In the genomic region with DNA sequence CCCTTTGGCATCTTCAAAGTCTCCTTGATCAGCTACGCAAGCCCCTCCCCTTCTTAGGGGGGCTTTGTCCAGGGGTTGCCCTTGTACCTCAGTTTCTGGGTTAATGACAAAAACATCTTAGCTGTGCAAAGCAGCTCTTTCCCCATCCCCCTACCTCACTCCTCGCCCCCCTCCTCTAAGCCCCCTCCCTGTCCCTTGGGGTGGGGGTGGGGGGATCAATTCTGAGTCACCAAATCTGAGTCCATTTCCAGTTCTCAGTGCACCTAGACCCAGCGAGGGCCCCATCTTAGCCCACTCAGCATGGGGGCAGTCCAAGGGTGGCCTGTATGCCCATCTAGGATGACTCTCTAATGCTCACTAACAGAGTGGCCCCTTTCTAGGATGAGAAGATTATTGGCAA, we compare ENCODE assay signal across 8 mouse cellular contexts. TPM values are rescaled to one million over a fixed set of nuclear protein-coding genes. Genes with fewer than 3 reads are reported as not detected.
DNase-seq lines count a peak whose midpoint lies in the region; ATAC-seq lines count a peak whose summit lies in the region.

No protein-coding gene starts in this region.

- ATAC-seq in kidney, embryonic 15.5 days (replicated peaks; ENCODE audit: low FRiP score): no peak
- ATAC-seq in embryonic facial prominence, embryonic 14.5 days (ENCODE audit: low read depth): no peak
- ATAC-seq in intestine, embryonic 15.5 days: no peak
- no peak for ATAC-seq in neural tube, embryonic 12.5 days (ENCODE audit: low FRiP score, low read depth)

- no peaks in the 10 kb centered on the region; the same call in 1 of the 2 replicates for H3K27me3 ChIP-seq in kidney, embryonic 15.5 days
- H3K27me3 ChIP-seq in embryonic facial prominence, embryonic 14.5 days (replicated peaks; ENCODE audit: control insufficient read depth, insufficient read depth, low read length): no peaks in the 10 kb centered on the region; the same call in 1 of the 2 replicates
- H3K27me3 ChIP-seq in intestine, embryonic 15.5 days (replicated peaks): no peaks in the 10 kb centered on the region
- no peaks in the 10 kb centered on the region for H3K27me3 ChIP-seq in neural tube, embryonic 12.5 days (replicated peaks)

- no peaks in the 10 kb centered on the region for H3K9me3 ChIP-seq in kidney, embryonic 15.5 days (replicated peaks)
- H3K9me3 ChIP-seq in embryonic facial prominence, embryonic 14.5 days (ENCODE audit: control insufficient read depth, low read length): no peaks in the 10 kb centered on the region
- H3K9me3 ChIP-seq in intestine, embryonic 15.5 days: no peaks in the 10 kb centered on the region
- H3K9me3 ChIP-seq in neural tube, embryonic 12.5 days: no peaks in the 10 kb centered on the region

- peak overlapping the region; percentile 86 for H3K4me2 ChIP-seq in kidney, embryonic 15.5 days
- peak overlapping the region; percentile 90 for H3K4me2 ChIP-seq in embryonic facial prominence, embryonic 14.5 days (ENCODE audit: low read depth, low read length)
- peak overlapping the region; percentile 82 for H3K4me2 ChIP-seq in intestine, embryonic 15.5 days (replicated peaks)
- H3K4me2 ChIP-seq in neural tube, embryonic 12.5 days (replicated peaks): peak overlapping the region; percentile 81

- DNase-seq in kidney, adult 8-10 months: no peak
- no peak for DNase-seq in embryonic facial prominence, embryonic 14.5 days (ENCODE audit: low spot score)
- DNase-seq in right cerebral cortex, postnatal 14 days: no peak
- no peak for DNase-seq in kidney, postnatal 25 days
- DNase-seq in lung, postnatal 36 days: no peak

- peaks cover 41% of the 10 kb centered on the region for H3K36me3 ChIP-seq in kidney, embryonic 15.5 days
- peaks cover 31% of the 10 kb centered on the region for H3K36me3 ChIP-seq in embryonic facial prominence, embryonic 14.5 days (ENCODE audit: control insufficient read depth, insufficient read depth, low read length)
- H3K36me3 ChIP-seq in intestine, embryonic 15.5 days: peaks cover 7% of the 10 kb centered on the region; the same call in 1 of the 2 replicates
- peaks cover 43% of the 10 kb centered on the region for H3K36me3 ChIP-seq in neural tube, embryonic 12.5 days

- peak overlapping the region; percentile 71 for H3K9ac ChIP-seq in kidney, embryonic 15.5 days
- H3K9ac ChIP-seq in embryonic facial prominence, embryonic 14.5 days (ENCODE audit: low read depth, low read length): peak overlapping the region; percentile 83
- H3K9ac ChIP-seq in intestine, embryonic 15.5 days: no peak overlapping the region; the same call in 1 of the 2 replicates
- H3K9ac ChIP-seq in neural tube, embryonic 12.5 days: peak overlapping the region; percentile 83

- no peak overlapping the region for H3K27ac ChIP-seq in kidney, embryonic 15.5 days
- H3K27ac ChIP-seq in embryonic facial prominence, embryonic 14.5 days (replicated peaks; ENCODE audit: low read depth, low read length): no peak overlapping the region; the same call in 1 of the 2 replicates
- no peak overlapping the region for H3K27ac ChIP-seq in intestine, embryonic 15.5 days
- no peak overlapping the region for H3K27ac ChIP-seq in neural tube, embryonic 12.5 days

- H3K4me1 ChIP-seq in kidney, embryonic 15.5 days: peaks cover 31% of the 10 kb centered on the region
- peaks cover 23% of the 10 kb centered on the region for H3K4me1 ChIP-seq in embryonic facial prominence, embryonic 14.5 days (ENCODE audit: control insufficient read depth, insufficient read depth, low read length)
- peaks cover 29% of the 10 kb centered on the region for H3K4me1 ChIP-seq in intestine, embryonic 15.5 days (replicated peaks)
- H3K4me1 ChIP-seq in neural tube, embryonic 12.5 days: peaks cover 22% of the 10 kb centered on the region

- 65% methylated on average over 3 of the region's 3 CpGs for WGBS in kidney, embryonic 15.5 days
- 56% methylated on average over 3 of the region's 3 CpGs for WGBS in embryonic facial prominence, embryonic 14.5 days
- 69% methylated on average over 3 of the region's 3 CpGs for WGBS in intestine, embryonic 15.5 days
- WGBS in neural tube, embryonic 12.5 days: 68% methylated on average over 3 of the region's 3 CpGs

- H3K4me3 ChIP-seq in kidney, embryonic 15.5 days (replicated peaks): peak overlapping the region; percentile 63
- peak overlapping the region; percentile 55 for H3K4me3 ChIP-seq in embryonic facial prominence, embryonic 14.5 days (ENCODE audit: low read depth, low read length)
- peak overlapping the region; percentile 67; the same call in 1 of the 2 replicates for H3K4me3 ChIP-seq in intestine, embryonic 15.5 days (replicated peaks)
- H3K4me3 ChIP-seq in neural tube, embryonic 12.5 days: peak overlapping the region; percentile 65

RNA-seq across cellular contexts. Expression of gene Atxn7l2, which starts 1.7 kb away (rescaled TPM):
- 18.1 and 20.3 TPM in 2 replicates for polyA plus RNA-seq in kidney, embryonic 15.5 days (2015; fragmentation: Nextera tagmentation; extraction: Ambion mirVana)
- polyA plus RNA-seq in embryonic facial prominence, embryonic 14.5 days (2014; fragmentation: Nextera tagmentation; extraction: Ambion mirVana): 15.6 and 20.2 TPM in 2 replicates
- polyA plus RNA-seq in intestine, embryonic 15.5 days (2015; fragmentation: Nextera tagmentation; extraction: Ambion mirVana): 10.9 and 11.3 TPM in 2 replicates
- polyA plus RNA-seq in neural tube, embryonic 12.5 days (2016; fragmentation: Nextera tagmentation; extraction: Ambion mirVana): 28.8 and 30.4 TPM in 2 replicates

RNA-seq across cellular contexts. Expression of gene Cyb561d1, which starts 8.0 kb away (rescaled TPM):
- 3.8 TPM in 2 replicates for polyA plus RNA-seq in kidney, embryonic 15.5 days (2015; fragmentation: Nextera tagmentation; extraction: Ambion mirVana)
- 1.9 and 2.7 TPM in 2 replicates for polyA plus RNA-seq in embryonic facial prominence, embryonic 14.5 days (2014; fragmentation: Nextera tagmentation; extraction: Ambion mirVana)
- 3.6 and 3.8 TPM in 2 replicates for polyA plus RNA-seq in intestine, embryonic 15.5 days (2015; fragmentation: Nextera tagmentation; extraction: Ambion mirVana)
- 5.0 and 6.0 TPM in 2 replicates for polyA plus RNA-seq in neural tube, embryonic 12.5 days (2016; fragmentation: Nextera tagmentation; extraction: Ambion mirVana)

RNA-seq across cellular contexts. Expression of gene Sypl2, which starts 17.4 kb away (rescaled TPM):
- 4.4 and 4.9 TPM in 2 replicates for polyA plus RNA-seq in kidney, embryonic 15.5 days (2015; fragmentation: Nextera tagmentation; extraction: Ambion mirVana)
- polyA plus RNA-seq in embryonic facial prominence, embryonic 14.5 days (2014; fragmentation: Nextera tagmentation; extraction: Ambion mirVana): 6.8 and 11.4 TPM in 2 replicates
- 0.21 and 0.27 TPM in 2 replicates for polyA plus RNA-seq in intestine, embryonic 15.5 days (2015; fragmentation: Nextera tagmentation; extraction: Ambion mirVana)
- 0.47 TPM in 2 replicates for polyA plus RNA-seq in neural tube, embryonic 12.5 days (2016; fragmentation: Nextera tagmentation; extraction: Ambion mirVana)

RNA-seq across cellular contexts. Expression of gene Amigo1, which starts 22.9 kb away (rescaled TPM):
- 4.6 and 6.3 TPM in 2 replicates for polyA plus RNA-seq in kidney, embryonic 15.5 days (2015; fragmentation: Nextera tagmentation; extraction: Ambion mirVana)
- 5.1 and 5.3 TPM in 2 replicates for polyA plus RNA-seq in embryonic facial prominence, embryonic 14.5 days (2014; fragmentation: Nextera tagmentation; extraction: Ambion mirVana)
- 3.9 and 4.4 TPM in 2 replicates for polyA plus RNA-seq in intestine, embryonic 15.5 days (2015; fragmentation: Nextera tagmentation; extraction: Ambion mirVana)
- polyA plus RNA-seq in neural tube, embryonic 12.5 days (2016; fragmentation: Nextera tagmentation; extraction: Ambion mirVana): 17.7 and 20.0 TPM in 2 replicates

RNA-seq across cellular contexts. Expression of gene Psma5, which starts 47.7 kb away (rescaled TPM):
- 296 and 312 TPM in 2 replicates for polyA plus RNA-seq in kidney, embryonic 15.5 days (2015; fragmentation: Nextera tagmentation; extraction: Ambion mirVana)
- 303 and 324 TPM in 2 replicates for polyA plus RNA-seq in embryonic facial prominence, embryonic 14.5 days (2014; fragmentation: Nextera tagmentation; extraction: Ambion mirVana)
- polyA plus RNA-seq in intestine, embryonic 15.5 days (2015; fragmentation: Nextera tagmentation; extraction: Ambion mirVana): 271 and 291 TPM in 2 replicates
- 217 and 226 TPM in 2 replicates for polyA plus RNA-seq in neural tube, embryonic 12.5 days (2016; fragmentation: Nextera tagmentation; extraction: Ambion mirVana)
